Mouse (Mus musculus) urinary bladder, postnatal 36 days (tissue): ENCODE results near the gene Fcgr1.
"Not testable (repeated sequence)": the region's sequence is repeated elsewhere in the genome, so short reads cannot be mapped to it uniquely, and the experiment has no call there.

Source experiments
- DNase-seq, 2 experiments: peaks; one replicate each; pipeline ENCODE4 v3.0.0; 2022; ENCODE audit warnings: low spot score in 2 of 2, mixed read lengths in 1 of 2

Fcgr1 gene

GRCm38 (mm10) chr3:96248141-96249033, 45.4 kb downstream of the Fcgr1 start:
- no peak for DNase-seq

- no peak for DNase-seq
These were observed 46.2 kb downstream of the Fcgr1 start for GRCm38 (mm10) chr3:96247356-96248140.

DNA sequence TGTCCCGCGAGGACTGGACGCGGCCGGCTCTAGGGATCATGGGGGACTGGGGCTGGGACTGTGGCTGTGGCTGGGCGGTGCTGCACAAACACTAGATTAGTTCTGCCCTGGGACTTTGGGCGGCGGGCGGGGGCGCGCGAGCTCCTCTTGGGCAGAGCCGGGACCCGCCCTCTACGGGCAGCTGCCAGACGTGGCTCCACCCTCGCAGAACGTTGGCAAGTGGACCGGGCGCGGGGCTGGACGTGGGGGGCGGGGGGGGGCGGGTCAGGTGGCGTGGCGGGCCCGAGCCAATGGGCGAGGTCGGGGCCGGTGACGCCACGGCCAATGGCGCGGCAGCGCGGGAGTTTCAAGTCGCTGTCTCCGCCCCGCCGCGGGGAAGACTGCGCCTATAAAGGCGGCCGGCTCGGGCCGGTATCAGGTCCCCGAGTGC, 47.3 kb downstream of the Fcgr1 start, which contains the start of gene Hist2h3c1:
TSS of gene Hist2h3c1 (plus strand) at position 259 of the 430 bp plus-strand sequence.
- not testable (repeated sequence) for DNase-seq

GRCm38 (mm10) chr3:96246018-96246417, 47.8 kb downstream of the Fcgr1 start:
- DNase-seq = not testable (repeated sequence)

DNA sequence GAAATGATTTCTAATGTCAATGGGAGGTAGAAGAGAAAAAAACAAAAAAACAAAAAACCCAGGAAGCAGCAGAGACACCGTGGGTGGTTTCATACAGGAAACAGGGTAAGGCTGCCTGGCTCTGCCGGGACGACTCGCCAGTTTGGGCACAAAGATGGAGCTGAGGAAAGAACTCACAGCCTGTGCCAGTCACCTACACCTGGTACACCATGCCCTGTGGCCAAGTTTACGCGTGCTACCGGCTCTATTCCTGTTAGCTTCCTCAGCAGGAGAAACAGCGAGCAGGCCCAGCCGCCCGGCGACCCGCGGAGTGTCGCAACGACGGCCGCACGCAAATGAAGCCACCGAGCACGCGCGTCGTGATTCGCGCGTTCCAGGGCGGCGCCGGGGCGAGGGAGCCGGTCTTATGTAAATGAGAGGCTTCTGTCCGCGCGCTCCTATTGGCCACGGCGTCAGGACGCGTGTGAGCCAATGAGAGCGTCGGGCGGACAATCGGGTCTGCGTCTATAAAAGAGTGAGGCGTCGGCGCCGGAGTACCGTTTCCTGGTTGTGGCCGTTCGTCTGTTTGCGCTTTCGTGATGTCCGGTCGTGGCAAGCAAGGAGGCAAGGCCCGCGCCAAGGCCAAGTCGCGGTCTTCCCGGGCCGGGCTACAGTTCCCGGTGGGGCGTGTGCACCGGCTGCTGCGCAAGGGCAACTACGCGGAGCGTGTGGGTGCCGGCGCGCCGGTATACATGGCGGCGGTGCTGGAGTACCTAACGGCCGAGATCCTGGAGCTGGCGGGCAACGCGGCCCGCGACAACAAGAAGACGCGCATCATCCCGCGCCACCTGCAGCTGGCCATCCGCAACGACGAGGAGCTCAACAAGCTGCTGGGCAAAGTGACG, 48.5 kb downstream of the Fcgr1 start, which contains the start of gene Hist2h2aa1:
TSS of gene Hist2h2aa1 (plus strand) at position 495 of the 884 bp plus-strand sequence.
- DNase-seq = peak; percentile 77 to 88

GRCm38 (mm10) chr3:96243921-96244572, 49.7 kb downstream of the Fcgr1 start:
- no peak for DNase-seq

GRCm38 (mm10) chr3:96240799-96241197, 53.0 kb downstream of the Fcgr1 start:
- DNase-seq = no peak

- peak; percentile 96 to 97 for DNase-seq
These were observed 53.6 kb downstream of the Fcgr1 start, which contains the start of gene Hist2h2aa2 for GRCm38 (mm10) chr3:96239949-96240798. Gene Hist2h2aa2, minus strand, starts transcription at chr3:96240276.

DNA sequence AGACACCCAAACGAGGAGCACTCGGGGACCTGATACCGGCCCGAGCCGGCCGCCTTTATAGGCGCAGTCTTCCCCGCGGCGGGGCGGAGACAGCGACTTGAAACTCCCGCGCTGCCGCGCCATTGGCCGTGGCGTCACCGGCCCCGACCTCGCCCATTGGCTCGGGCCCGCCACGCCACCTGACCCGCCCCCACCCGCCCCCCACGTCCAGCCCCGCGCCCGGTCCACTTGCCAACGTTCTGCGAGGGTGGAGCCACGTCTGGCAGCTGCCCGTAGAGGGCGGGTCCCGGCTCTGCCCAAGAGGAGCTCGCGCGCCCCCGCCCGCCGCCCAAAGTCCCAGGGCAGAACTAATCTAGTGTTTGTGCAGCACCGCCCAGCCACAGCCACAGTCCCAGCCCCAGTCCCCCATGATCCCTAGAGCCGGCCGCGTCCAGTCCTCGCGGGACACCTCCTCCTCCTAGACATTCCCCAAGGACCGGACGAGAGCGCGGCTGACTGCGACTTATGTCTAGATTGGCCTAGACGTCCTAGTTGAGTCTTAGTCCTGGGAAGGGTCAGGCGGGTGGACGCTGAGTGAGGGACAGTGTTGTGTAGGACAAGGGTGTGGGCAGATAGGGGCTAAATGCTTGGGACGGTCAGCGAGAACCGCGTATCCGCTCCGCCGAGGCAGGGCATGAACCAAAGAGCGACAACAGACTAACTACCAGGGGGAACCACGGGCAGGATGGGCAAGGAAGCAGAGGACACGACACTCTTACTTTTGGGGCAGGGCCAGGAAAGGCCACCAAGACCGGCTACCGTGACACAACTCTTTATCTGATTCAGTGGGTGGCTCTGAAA, 54.6 kb downstream of the Fcgr1 start, which contains the start of gene Hist2h3c2:
TSS of gene Hist2h3c2 (minus strand) at position 174 of the 840 bp plus-strand sequence.
- peak in 1 of 2 experiments; percentile 43 for DNase-seq

DNA sequence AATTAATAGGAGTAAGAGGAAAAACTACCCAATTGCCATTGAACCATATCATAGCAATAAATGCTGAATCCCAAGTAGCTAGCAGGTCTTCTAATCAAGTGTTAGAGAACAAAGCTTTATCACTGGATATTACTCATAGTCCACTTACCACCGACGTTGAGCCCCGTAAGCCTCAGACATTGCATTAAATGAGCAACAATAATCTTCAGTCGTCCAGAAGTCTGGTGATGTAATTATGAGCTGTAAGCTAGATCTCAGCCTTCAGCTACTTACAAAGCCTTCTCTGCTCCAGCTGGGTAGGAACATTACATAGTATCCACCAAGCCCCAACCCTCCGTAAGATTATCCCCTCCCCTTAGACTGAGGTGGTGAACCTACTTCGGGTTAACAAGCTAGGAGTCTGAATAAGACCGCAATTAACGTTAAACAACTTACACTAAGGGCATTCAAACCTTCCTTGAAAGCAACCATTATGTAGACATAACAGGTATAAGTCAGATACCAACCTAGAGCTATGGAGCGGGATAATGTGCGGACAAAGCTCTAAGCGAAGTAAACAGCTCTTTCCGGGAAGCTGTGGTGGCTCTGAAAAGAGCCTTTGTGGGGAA, 55.8 kb downstream of the Fcgr1 start:
- DNase-seq = no peak

DNA sequence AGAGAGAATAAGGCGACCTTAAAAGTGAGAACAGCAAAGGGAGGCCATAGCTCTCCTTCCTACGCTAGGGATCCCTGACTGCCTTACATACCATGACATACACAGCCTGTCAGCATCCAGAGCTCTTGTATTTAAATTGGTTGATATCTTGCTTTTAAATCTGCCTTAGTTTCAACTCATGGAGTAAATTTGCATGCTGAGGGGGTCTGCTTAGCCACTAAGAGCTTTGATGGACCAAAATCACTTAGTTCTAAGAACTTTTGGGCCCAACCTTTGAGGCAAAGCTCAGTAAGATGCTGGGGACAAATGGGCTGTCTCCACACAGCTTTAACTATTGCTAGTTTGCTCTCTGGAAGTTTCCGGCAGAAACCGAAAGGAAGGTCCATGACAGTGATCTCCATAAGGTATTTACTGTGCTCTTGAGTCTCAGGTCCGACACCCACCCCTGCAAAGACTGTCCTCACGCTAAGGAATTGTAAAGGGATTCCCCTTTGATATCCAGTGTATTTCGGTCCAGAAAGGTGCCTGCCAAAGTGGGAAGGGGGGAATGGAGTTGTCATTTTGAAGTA, 56.4 kb downstream of the Fcgr1 start:
- no peak for DNase-seq

DNA sequence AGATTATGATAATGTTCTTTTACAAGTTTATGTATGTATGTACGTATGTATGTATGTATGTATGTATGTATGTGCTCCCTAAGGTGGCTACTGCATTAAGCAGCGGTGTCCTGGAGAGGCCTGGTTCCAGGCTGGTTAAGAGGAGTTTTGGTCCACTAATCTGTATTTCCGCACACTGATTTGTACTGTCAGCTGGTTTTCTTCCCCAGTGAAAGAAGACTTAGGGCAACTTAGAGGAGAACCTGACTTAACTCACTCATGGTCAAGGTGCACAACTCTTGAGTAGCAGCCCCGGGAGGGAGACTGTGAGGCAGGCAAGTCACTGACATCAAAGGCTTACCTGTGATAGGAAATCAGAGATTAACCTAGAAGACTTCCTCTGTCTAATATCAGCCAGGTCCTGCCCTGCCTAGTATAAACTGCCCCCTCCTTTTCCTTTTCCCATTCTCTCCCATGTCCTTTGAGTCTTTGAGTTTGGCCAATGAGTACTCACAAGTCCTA, 56.9 kb downstream of the Fcgr1 start:
- DNase-seq = no peak

DNA sequence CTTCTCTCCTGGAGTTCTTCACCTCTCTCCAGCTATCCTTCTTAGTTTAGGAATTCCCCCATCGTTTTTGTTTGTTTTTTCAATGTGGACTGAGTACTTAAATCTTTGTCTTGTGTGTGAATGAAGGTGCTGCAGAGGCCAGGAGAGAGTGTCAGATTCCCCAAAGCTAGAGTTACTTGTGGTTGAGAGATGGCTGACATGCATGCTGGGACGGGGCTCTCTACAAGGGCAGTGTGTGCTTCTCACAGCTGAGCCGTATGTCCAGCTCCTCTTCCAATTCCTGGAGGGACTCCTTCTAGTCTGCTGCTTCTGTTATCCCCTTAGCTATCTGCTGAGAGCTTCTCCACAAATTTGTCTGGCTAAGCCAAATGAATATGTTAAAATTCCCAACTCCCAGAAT, 57.9 kb downstream of the Fcgr1 start:
- DNase-seq = no peak

DNA sequence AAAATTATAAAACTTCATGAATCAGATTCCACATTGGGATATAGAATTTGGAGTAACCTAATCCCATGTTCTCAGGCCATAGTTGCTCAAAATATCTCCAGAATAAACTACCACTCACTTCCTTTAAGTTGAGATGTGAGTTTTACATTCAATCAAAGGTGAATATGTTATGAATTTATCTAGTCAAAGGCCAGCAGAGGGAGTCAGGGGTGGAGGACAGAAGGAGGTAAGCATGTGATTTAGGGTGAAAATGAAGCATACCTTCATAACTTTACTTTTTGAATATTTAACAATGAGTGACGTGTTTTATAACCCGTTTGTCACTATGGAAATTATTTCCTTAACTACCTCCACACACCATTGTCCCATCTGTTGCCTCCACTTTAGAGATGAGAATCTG, 58.9 kb downstream of the Fcgr1 start:
- DNase-seq = no peak
